Mouse (Mus musculus) midbrain, postnatal 0 days (tissue): Measurements from ENCODE around the gene Lamc2. TPM values are rescaled to one million over a fixed set of nuclear protein-coding genes. Genes with fewer than 3 reads are reported as not detected.

Source experiments
- ATAC-seq: fragments of 200-750 bp; cut with Nextera tagmentation; 2 replicates; pipeline ENCODE4 v1.8.0; 2017; ENCODE audit warnings: moderate number of reproducible peaks, mild to moderate bottlenecking, moderate TSS enrichment, moderate library complexity; ENCODE audit not compliant: low FRiP score
- DNase-seq: peaks from one replicate; pipeline ENCODE4 v3.0.0-alpha.2; 2015; ENCODE audit warnings: low spot score
- H3K27ac ChIP-seq: fragments of 300-500 bp; sonication (generic); 2 replicates; pipeline ENCODE4 v1.5.1; 2014; ENCODE audit warnings: low read depth, mild to moderate bottlenecking, low read length, mixed read lengths
- H3K27me3 ChIP-seq: fragments of 300-500 bp; sonication (generic); 2 replicates; pipeline ENCODE4 v1.6.1; 2014; ENCODE audit warnings: low read length, control low read depth, mixed read lengths; ENCODE audit not compliant: insufficient read depth
- H3K36me3 ChIP-seq: fragments of 300-500 bp; sonication (generic); 2 replicates; pipeline ENCODE4 v1.6.1; 2014; ENCODE audit warnings: low read length, control low read depth, mixed read lengths; ENCODE audit not compliant: insufficient read depth
- H3K4me1 ChIP-seq: fragments of 300-500 bp; sonication (generic); 2 replicates; pipeline ENCODE4 v1.6.1; 2014; ENCODE audit warnings: mild to moderate bottlenecking, control low read depth, antibody characterized with exemption, low read length, mixed read lengths; ENCODE audit not compliant: insufficient read depth
- H3K4me2 ChIP-seq: fragments of 300-500 bp; sonication (generic); 2 replicates; pipeline ENCODE4 v1.6.1; 2014; ENCODE audit warnings: low read depth, mild to moderate bottlenecking, low read length, mixed read lengths; ENCODE audit not compliant: poor library complexity, severe bottlenecking
- H3K4me3 ChIP-seq: fragments of 300-500 bp; sonication (generic); 2 replicates; pipeline ENCODE4 v1.5.1; 2014; ENCODE audit warnings: low read depth, mild to moderate bottlenecking, low read length, moderate library complexity
- H3K9ac ChIP-seq: fragments of 300-500 bp; sonication (generic); replicated peaks from 2 replicates; pipeline ENCODE4 v1.6.1; 2014; ENCODE audit warnings: mild to moderate bottlenecking, low read length, moderate library complexity, mixed read lengths; ENCODE audit not compliant: poor library complexity, severe bottlenecking
- H3K9me3 ChIP-seq: fragments of 300-500 bp; sonication (generic); 2 replicates; pipeline ENCODE4 v1.6.1; 2016; ENCODE audit warnings: low read length, control low read depth
- CTCF ChIP-seq: IDR thresholded peaks from 2 replicates; pipeline ENCODE4 v1.5.1; 2016; ENCODE audit warnings: antibody characterized with exemption, mild to moderate bottlenecking
- WGBS: fragments of 180-500 bp; shearing (Covaris S2); extraction: QIAGEN DNeasy Blood & Tissue Kit; methylation state at CpG from one replicate; pipeline ENCODE4 v1.1.7; 2014; 5-methylcytosine and 5-hydroxymethylcytosine counted together
- polyA plus RNA-seq: library from polyadenylated mRNA; unstranded; fragments of >200 nt; fragmentation: Nextera tagmentation; extraction: Ambion mirVana; gene quantifications from 2 replicates; pipeline ENCODE4 v1.2.1, GENCODE M21; 2015
- total RNA-seq: library from RNA; depleted of rRNA; stranded (reverse); fragments of >200 nt; gene quantifications from 2 replicates; pipeline ENCODE4 v1.2.3, GENCODE M21; 2014

Gene Lamc2
- total and polyA plus RNA-seq, 2 experiments from 2014 or later: 5.0 to 7.6 TPM

DNA sequence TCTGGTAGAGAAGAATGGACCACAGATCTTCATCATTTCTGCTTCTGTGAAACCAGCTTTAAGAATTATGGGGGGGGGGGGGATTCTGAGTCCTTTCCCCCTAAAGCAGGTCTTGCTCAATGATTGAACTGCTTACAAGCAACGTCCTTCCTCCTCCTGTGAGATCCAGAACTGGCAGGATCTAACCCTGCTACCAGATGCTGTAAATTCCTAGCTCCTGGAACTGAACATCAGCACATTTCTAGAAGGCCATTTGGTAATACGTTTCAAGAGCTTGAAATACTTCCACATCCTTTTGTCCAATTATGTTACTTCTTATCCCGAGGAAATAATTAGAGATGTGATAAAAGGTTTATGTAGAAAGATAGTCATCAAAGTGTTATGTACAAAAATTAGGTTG is 76.4 kb downstream of the Lamc2 start:
- ATAC-seq (no peak), DNase-seq (no peak)
- no peak for TF ChIP-seq CTCF
- Histone ChIP-seq H3K4me1 (no peaks in the 10 kb centered on the region), H3K36me3 (peaks cover 10% of the 10 kb centered on the region), H3K4me2 (no peak overlapping the region), H3K27me3 (no peaks in the 10 kb centered on the region), H3K4me3 (no peak overlapping the region), H3K9me3 (no peaks in the 10 kb centered on the region), H3K27ac (no peak overlapping the region), H3K9ac (no peak overlapping the region)
- WGBS: 60% methylated on average over 3 of the region's 3 CpGs

DNA sequence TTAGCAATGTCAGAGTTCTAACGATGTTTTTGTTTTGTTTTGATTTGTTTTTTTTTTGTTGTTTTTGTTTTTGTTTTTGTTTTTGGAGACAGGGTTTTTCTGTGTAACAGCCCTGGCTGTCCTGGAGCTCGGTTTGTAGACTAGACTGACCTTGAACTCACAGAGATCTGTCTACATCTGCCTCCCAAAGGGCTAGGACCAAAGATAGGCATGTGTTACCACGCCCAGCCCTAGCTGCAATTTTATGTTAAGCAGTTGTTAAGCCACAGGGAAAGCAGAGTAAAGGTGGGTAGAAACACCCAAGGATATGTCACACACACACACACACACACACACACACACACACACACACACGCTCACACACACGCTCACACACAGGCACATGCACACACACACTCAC is 76.9 kb downstream of the Lamc2 start:
- Histone ChIP-seq H3K4me3 (no peak overlapping the region), H3K36me3 (peaks cover 10% of the 10 kb centered on the region), H3K27ac (no peak overlapping the region), H3K4me2 (no peak overlapping the region), H3K9ac (no peak overlapping the region), H3K9me3 (no peaks in the 10 kb centered on the region), H3K27me3 (no peaks in the 10 kb centered on the region), H3K4me1 (no peaks in the 10 kb centered on the region)
- no peak for DNase-seq
- no peak for TF ChIP-seq CTCF
- no peak for ATAC-seq
- WGBS: 85% methylated on average over 5 of the region's 5 CpGs

DNA sequence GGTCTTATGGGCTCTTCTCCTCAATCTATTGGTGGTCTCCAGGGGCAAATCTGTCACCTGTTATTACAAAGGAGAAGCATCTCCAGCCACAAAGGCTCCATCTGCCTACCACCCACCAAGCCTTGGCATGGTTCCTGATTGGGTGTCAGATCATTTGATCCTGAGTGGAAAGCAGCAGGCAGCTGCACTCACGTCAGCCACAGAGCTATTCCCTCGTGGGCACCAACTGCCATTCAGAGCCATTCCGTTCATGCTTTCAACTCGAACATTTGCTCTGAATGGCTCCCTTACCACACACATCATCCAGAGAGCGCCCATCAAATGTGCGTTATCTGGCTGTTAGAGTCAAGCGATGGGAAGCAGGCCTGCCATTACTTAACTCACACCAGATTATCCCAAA is 78.4 kb downstream of the Lamc2 start:
- DNase-seq (peak; percentile 77), ATAC-seq (no peak)
- H3K4me1 ChIP-seq: no peaks in the 10 kb centered on the region
- H3K36me3 ChIP-seq: peaks cover 9% of the 10 kb centered on the region
- 39% methylated on average over 7 of the region's 7 CpGs for WGBS
- no peak overlapping the region for H3K27ac ChIP-seq
- no peak overlapping the region for H3K9ac ChIP-seq
- no peak overlapping the region for H3K4me3 ChIP-seq
- no peak for TF ChIP-seq CTCF
- no peaks in the 10 kb centered on the region for H3K9me3 ChIP-seq
- no peaks in the 10 kb centered on the region for H3K27me3 ChIP-seq
- no peak overlapping the region for H3K4me2 ChIP-seq

DNA sequence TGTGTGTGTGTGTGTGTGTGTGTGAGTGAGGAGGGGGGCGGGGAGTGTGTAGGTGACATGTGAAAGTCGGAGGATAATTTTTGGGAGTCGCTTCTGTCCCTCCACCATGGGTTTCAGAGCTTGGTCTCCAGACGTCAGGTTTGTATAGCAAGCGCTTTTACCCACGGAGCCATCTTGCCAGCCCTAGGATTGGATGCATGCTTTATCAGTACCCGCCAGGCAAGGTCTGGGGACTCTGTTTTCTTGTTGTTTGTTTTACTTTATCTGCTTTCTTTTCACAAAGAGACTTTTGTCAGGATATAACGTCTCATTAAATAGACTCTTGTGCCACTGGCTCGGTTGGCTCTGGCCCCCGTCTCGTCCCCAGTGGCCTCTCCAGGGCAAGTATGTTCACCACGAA is 81.4 kb downstream of the Lamc2 start:
- ATAC-seq (no peak), DNase-seq (no peak)
- 78% methylated on average over 11 of the region's 12 CpGs for WGBS
- no peak for TF ChIP-seq CTCF
- Histone ChIP-seq H3K27ac (no peak overlapping the region), H3K4me1 (no peaks in the 10 kb centered on the region), H3K36me3 (peaks cover 2% of the 10 kb centered on the region; the same call in 1 of the 2 replicates), H3K9me3 (no peaks in the 10 kb centered on the region), H3K4me3 (no peak overlapping the region), H3K27me3 (no peaks in the 10 kb centered on the region), H3K4me2 (no peak overlapping the region), H3K9ac (no peak overlapping the region)

DNA sequence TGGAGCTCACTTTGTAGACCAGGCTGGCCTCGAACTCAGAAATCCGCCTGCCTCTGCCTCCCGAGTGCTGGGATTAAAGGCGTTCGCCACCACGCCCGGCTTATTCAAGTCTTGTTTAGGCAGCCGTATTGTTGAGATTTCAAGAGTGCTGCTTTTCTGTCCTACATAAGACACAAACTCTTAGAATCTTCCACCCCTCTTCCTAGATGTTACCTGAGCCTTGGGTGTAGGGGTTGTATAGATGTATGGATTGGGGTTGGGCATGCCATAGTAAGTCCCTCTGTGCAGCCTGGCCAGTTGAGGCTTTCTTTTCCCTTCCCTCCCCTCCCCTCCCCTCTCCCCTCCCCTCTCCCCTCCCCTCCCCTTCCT is 83.1 kb downstream of the Lamc2 start:
- DNase-seq: no peak
- no peaks in the 10 kb centered on the region for H3K9me3 ChIP-seq
- no peak overlapping the region for H3K4me2 ChIP-seq
- no peak overlapping the region for H3K4me3 ChIP-seq
- no peak for ATAC-seq
- no peak overlapping the region for H3K27ac ChIP-seq
- H3K9ac ChIP-seq: no peak overlapping the region
- 98% methylated on average over 6 of the region's 8 CpGs for WGBS
- no peak for TF ChIP-seq CTCF
- no peaks in the 10 kb centered on the region for H3K27me3 ChIP-seq
- H3K4me1 ChIP-seq: no peaks in the 10 kb centered on the region
- H3K36me3 ChIP-seq: peaks cover 2% of the 10 kb centered on the region; the same call in 1 of the 2 replicates

DNA sequence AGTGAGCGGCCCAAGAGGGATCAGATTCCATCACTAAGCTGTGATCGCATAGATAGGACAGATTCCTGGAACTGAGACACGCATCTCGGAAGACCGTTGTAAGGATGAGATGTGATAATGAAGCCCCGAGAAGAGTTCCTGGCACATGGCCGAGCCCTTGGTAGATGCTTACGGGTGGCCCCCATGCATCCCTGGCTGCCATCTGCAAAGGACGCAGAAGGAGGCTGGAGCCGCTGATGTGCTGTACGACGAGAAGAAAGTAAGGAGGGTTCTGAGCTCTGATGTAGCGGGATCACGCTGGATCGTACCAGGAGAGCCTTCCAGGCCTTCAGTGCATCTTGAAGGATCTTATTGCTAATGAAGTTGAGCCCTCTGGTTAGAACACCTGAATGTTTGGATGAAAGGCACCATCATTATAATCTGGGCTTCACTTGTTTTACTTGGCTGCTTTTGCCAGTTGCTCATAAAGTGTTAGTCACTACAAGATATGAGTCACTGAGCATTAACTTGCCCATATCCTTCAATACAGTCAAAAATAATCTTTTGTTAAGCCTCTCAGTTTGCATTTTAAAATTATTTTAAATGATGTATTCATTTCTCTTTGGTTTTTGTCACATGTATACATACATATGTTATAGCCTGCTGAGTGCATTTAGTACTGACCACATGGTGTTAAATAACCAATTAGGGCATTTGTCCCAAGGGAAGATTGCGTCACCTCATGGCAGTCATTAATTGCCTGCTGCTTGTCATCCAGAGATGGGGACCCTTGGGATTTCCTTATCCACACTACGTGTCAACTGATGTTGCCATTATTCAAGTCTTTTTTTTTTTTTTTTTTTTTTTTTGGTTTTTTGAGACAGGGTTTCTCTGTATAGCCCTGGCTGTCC is 83.7 kb downstream of the Lamc2 start:
- no peaks in the 10 kb centered on the region for H3K4me1 ChIP-seq
- no peak overlapping the region for H3K4me2 ChIP-seq
- H3K9me3 ChIP-seq: no peaks in the 10 kb centered on the region
- TF ChIP-seq CTCF: no peak
- no peak overlapping the region for H3K4me3 ChIP-seq
- H3K27ac ChIP-seq: no peak overlapping the region
- no peak overlapping the region for H3K9ac ChIP-seq
- peaks cover 2% of the 10 kb centered on the region; the same call in 1 of the 2 replicates for H3K36me3 ChIP-seq
- no peak for ATAC-seq
- no peak for DNase-seq
- H3K27me3 ChIP-seq: no peaks in the 10 kb centered on the region
- 92% methylated on average over 17 of the region's 17 CpGs for WGBS
